Mouse (Mus musculus) neural tube, embryonic 13.5 days (tissue): ENCODE results near the gene Psma3. TPM values are rescaled to one million over a fixed set of nuclear protein-coding genes. Genes with fewer than 3 reads are reported as not detected.
"Not testable (repeated sequence)": the region's sequence is repeated elsewhere in the genome, so short reads cannot be mapped to it uniquely, and the experiment has no call there.

Experiments used
- ATAC-seq: fragments of 200-750 bp; cut with Nextera tagmentation; 2 replicates; pipeline ENCODE4 v1.8.0; 2017; ENCODE audit warnings: low read depth, mild to moderate bottlenecking, moderate TSS enrichment, moderate library complexity
- H3K27ac ChIP-seq: fragments of 300-500 bp; sonication (generic); replicated peaks from 2 replicates; pipeline ENCODE4 v1.5.1; 2015; ENCODE audit warnings: moderate library complexity, mild to moderate bottlenecking, inconsistent platforms
- H3K27me3 ChIP-seq: fragments of 300-500 bp; sonication (generic); 2 replicates; pipeline ENCODE4 v1.6.1; 2015; ENCODE audit warnings: mild to moderate bottlenecking, inconsistent platforms
- H3K36me3 ChIP-seq: fragments of 300-500 bp; sonication (generic); 2 replicates; pipeline ENCODE4 v1.6.1; 2015; ENCODE audit warnings: mild to moderate bottlenecking, inconsistent platforms
- H3K4me1 ChIP-seq: fragments of 300-500 bp; sonication (generic); replicated peaks from 2 replicates; pipeline ENCODE4 v1.6.1; 2015; ENCODE audit warnings: inconsistent platforms
- H3K4me2 ChIP-seq: fragments of 300-500 bp; sonication (generic); 2 replicates; pipeline ENCODE4 v1.6.1; 2015; ENCODE audit warnings: inconsistent platforms, mild to moderate bottlenecking, moderate library complexity
- H3K4me3 ChIP-seq: fragments of 300-500 bp; sonication (generic); 2 replicates; pipeline ENCODE4 v1.5.1; 2015; ENCODE audit warnings: mild to moderate bottlenecking, inconsistent platforms
- H3K9ac ChIP-seq: fragments of 300-500 bp; sonication (generic); 2 replicates; pipeline ENCODE4 v1.6.1; 2015; ENCODE audit warnings: moderate library complexity, mild to moderate bottlenecking, inconsistent platforms
- H3K9me3 ChIP-seq: fragments of 300-500 bp; sonication (generic); 2 replicates; pipeline ENCODE4 v1.6.1; 2016; ENCODE audit warnings: inconsistent platforms
- WGBS: fragments of 180-500 bp; shearing (Covaris S2); methylation state at CpG from one replicate; pipeline ENCODE4 v1.1.7; 2015; 5-methylcytosine and 5-hydroxymethylcytosine counted together
- polyA plus RNA-seq: library from polyadenylated mRNA; unstranded; fragments of >200 nt; fragmentation: Nextera tagmentation; extraction: Ambion mirVana; gene quantifications from 2 replicates; pipeline ENCODE4 v1.2.1, GENCODE M21; 2015

Psma3 gene
- polyA plus RNA-seq, 1 experiment from 2014 or later: 626 TPM

GRCm38 (mm10) chr12:71006901-71007300 lies 32.5 kb downstream of the Psma3 start:
- Histone ChIP-seq H3K9me3 (no peaks in the 10 kb centered on the region), H3K4me2 (no peak overlapping the region), H3K4me3 (no peak overlapping the region), H3K27ac (no peak overlapping the region), H3K27me3 (no peaks in the 10 kb centered on the region), H3K4me1 (peaks cover 3% of the 10 kb centered on the region), H3K36me3 (peaks cover 69% of the 10 kb centered on the region), H3K9ac (no peak overlapping the region)
- WGBS: 90% methylated on average over 7 of the region's 7 CpGs
- ATAC-seq: no peak

GRCm38 (mm10) chr12:71009769-71010168 lies 35.3 kb downstream of the Psma3 start:
- no peak overlapping the region for H3K4me2 ChIP-seq
- H3K9ac ChIP-seq: no peak overlapping the region
- H3K4me1 ChIP-seq: peaks cover 27% of the 10 kb centered on the region
- no peaks in the 10 kb centered on the region for H3K9me3 ChIP-seq
- no peak overlapping the region for H3K4me3 ChIP-seq
- no peak overlapping the region for H3K27ac ChIP-seq
- peaks cover 62% of the 10 kb centered on the region for H3K36me3 ChIP-seq
- WGBS: 76% methylated on average over 4 of the region's 4 CpGs
- no peaks in the 10 kb centered on the region for H3K27me3 ChIP-seq
- no peak for ATAC-seq

GRCm38 (mm10) chr12:71014845-71015362 lies 40.5 kb downstream of the Psma3 start:
- peaks cover 23% of the 10 kb centered on the region for H3K36me3 ChIP-seq
- H3K27ac ChIP-seq: peak overlapping the region; percentile 98
- H3K9me3 ChIP-seq: no peaks in the 10 kb centered on the region
- peaks cover 35% of the 10 kb centered on the region for H3K4me1 ChIP-seq
- peak overlapping the region; percentile 98 for H3K4me3 ChIP-seq
- H3K9ac ChIP-seq: peak overlapping the region; percentile 88
- 2% methylated on average over 32 of the region's 32 CpGs for WGBS
- ATAC-seq: peak; percentile 5
- peak overlapping the region; percentile 84 for H3K4me2 ChIP-seq
- no peaks in the 10 kb centered on the region for H3K27me3 ChIP-seq

GRCm38 (mm10) chr12:71015363-71016210 lies 41.2 kb downstream of the Psma3 start, which contains the start of gene Arid4a:
Gene Arid4a, plus strand, starts transcription at chr12:71015990.
- peaks cover 23% of the 10 kb centered on the region for H3K36me3 ChIP-seq
- H3K27me3 ChIP-seq: no peaks in the 10 kb centered on the region
- H3K9ac ChIP-seq: peak within 1 kb of the TSS; percentile 91
- H3K4me3 ChIP-seq: peak within 1 kb of the TSS; percentile 98
- WGBS: under 1% methylated on average over 61 of the region's 61 CpGs
- peak within 1 kb of the TSS; percentile 89 for H3K4me2 ChIP-seq
- H3K9me3 ChIP-seq: no peaks in the 10 kb centered on the region
- peaks cover 35% of the 10 kb centered on the region for H3K4me1 ChIP-seq
- peak; percentile 98 for ATAC-seq
- H3K27ac ChIP-seq: peak within 1 kb of the TSS; percentile 98

GRCm38 (mm10) chr12:71016211-71016502 lies 41.7 kb downstream of the Psma3 start:
- H3K36me3 ChIP-seq: peaks cover 29% of the 10 kb centered on the region
- no peak; the same call in 1 of the 2 replicates for ATAC-seq

GRCm38 (mm10) chr12:71016503-71017241 lies 42.3 kb downstream of the Psma3 start:
- Histone ChIP-seq H3K27me3 (no peaks in the 10 kb centered on the region), H3K9ac (peak overlapping the region; percentile 91), H3K36me3 (peaks cover 32% of the 10 kb centered on the region), H3K27ac (peak overlapping the region; percentile 93), H3K9me3 (no peaks in the 10 kb centered on the region), H3K4me1 (peaks cover 34% of the 10 kb centered on the region), H3K4me3 (peak overlapping the region; percentile 98), H3K4me2 (peak overlapping the region; percentile 89)
- peak; percentile 7 for ATAC-seq
- under 1% methylated on average over 59 of the region's 82 CpGs for whole genome bisulfite sequencing

More at GRCm38 (mm10) chr12:71016211-71016502, 41.7 kb downstream of the Psma3 start:
- peak overlapping the region; percentile 89 for H3K4me2 ChIP-seq
- H3K9ac ChIP-seq: peak overlapping the region; percentile 91
- no peaks in the 10 kb centered on the region for H3K27me3 ChIP-seq
- WGBS: under 1% methylated on average over 33 of the region's 33 CpGs
- peak overlapping the region; percentile 98 for H3K4me3 ChIP-seq
- peaks cover 35% of the 10 kb centered on the region for H3K4me1 ChIP-seq
- peak overlapping the region; percentile 93 for H3K27ac ChIP-seq
- no peaks in the 10 kb centered on the region for H3K9me3 ChIP-seq

GRCm38 (mm10) chr12:71017242-71017571 lies 42.8 kb downstream of the Psma3 start:
- Histone ChIP-seq H3K9me3 (no peaks in the 10 kb centered on the region), H3K36me3 (peaks cover 30% of the 10 kb centered on the region), H3K4me2 (peak overlapping the region; percentile 89), H3K4me1 (peaks cover 29% of the 10 kb centered on the region), H3K4me3 (peak overlapping the region; percentile 98), H3K27ac (peak overlapping the region; percentile 93), H3K9ac (peak overlapping the region; percentile 91), H3K27me3 (no peaks in the 10 kb centered on the region)
- ATAC-seq: no peak
- 22% methylated on average over 5 of the region's 5 CpGs for WGBS

GRCm38 (mm10) chr12:71017827-71018226 lies 43.4 kb downstream of the Psma3 start:
- 82% methylated on average over 10 of the region's 10 CpGs for WGBS
- peak overlapping the region; percentile 89 for H3K4me2 ChIP-seq

GRCm38 (mm10) chr12:71019211-71019610 lies 44.8 kb downstream of the Psma3 start:
- WGBS: 93% methylated on average over 8 of the region's 8 CpGs
- H3K9ac ChIP-seq: no peak overlapping the region
- no peaks in the 10 kb centered on the region for H3K27me3 ChIP-seq
- H3K9me3 ChIP-seq: no peaks in the 10 kb centered on the region
- H3K4me1 ChIP-seq: peaks cover 14% of the 10 kb centered on the region
- no peak overlapping the region for H3K27ac ChIP-seq
- H3K4me2 ChIP-seq: no peak overlapping the region
- no peak for ATAC-seq
- H3K36me3 ChIP-seq: peaks cover 42% of the 10 kb centered on the region
- H3K4me3 ChIP-seq: no peak overlapping the region

More at GRCm38 (mm10) chr12:71017827-71018226, 43.4 kb downstream of the Psma3 start:
- no peaks in the 10 kb centered on the region for H3K9me3 ChIP-seq
- no peak overlapping the region for H3K9ac ChIP-seq
- peaks cover 33% of the 10 kb centered on the region for H3K36me3 ChIP-seq
- peaks cover 25% of the 10 kb centered on the region for H3K4me1 ChIP-seq
- no peak for ATAC-seq
- no peak overlapping the region for H3K4me3 ChIP-seq
- no peaks in the 10 kb centered on the region for H3K27me3 ChIP-seq
- no peak overlapping the region for H3K27ac ChIP-seq

GRCm38 (mm10) chr12:71024411-71024810 lies 50.0 kb downstream of the Psma3 start:
- Histone ChIP-seq H3K36me3 (peaks cover 83% of the 10 kb centered on the region), H3K27ac (no peak overlapping the region), H3K4me1 (no peaks in the 10 kb centered on the region), H3K4me2 (no peak overlapping the region), H3K9ac (no peak overlapping the region), H3K9me3 (no peaks in the 10 kb centered on the region), H3K4me3 (no peak overlapping the region), H3K27me3 (no peaks in the 10 kb centered on the region)
- 95% methylated on average over 10 of the region's 10 CpGs for WGBS
- no peak for ATAC-seq

- peaks cover 75% of the 10 kb centered on the region for H3K36me3 ChIP-seq
- WGBS: 92% methylated on average over 8 of the region's 8 CpGs
Observed at GRCm38 (mm10) chr12:71028265-71028664, 53.8 kb downstream of the Psma3 start.

GRCm38 (mm10) chr12:71030260-71030659 lies 55.8 kb downstream of the Psma3 start:
- Histone ChIP-seq H3K9me3 (no peaks in the 10 kb centered on the region), H3K36me3 (peaks cover 57% of the 10 kb centered on the region), H3K4me3 (no peak overlapping the region), H3K4me2 (no peak overlapping the region), H3K27me3 (no peaks in the 10 kb centered on the region), H3K4me1 (no peaks in the 10 kb centered on the region), H3K9ac (no peak overlapping the region), H3K27ac (no peak overlapping the region)
- WGBS: 87% methylated on average over 8 of the region's 8 CpGs
- no peak for ATAC-seq

More at GRCm38 (mm10) chr12:71028265-71028664, 53.8 kb downstream of the Psma3 start:
- H3K9me3 ChIP-seq, H3K27ac ChIP-seq, ATAC-seq, H3K4me3 ChIP-seq, H3K4me2 ChIP-seq, H3K9ac ChIP-seq, H3K27me3 ChIP-seq, H3K4me1 ChIP-seq: not testable (repeated sequence)
